Mouse (Mus musculus) yolk sac, embryonic 10.5 days (tissue): ENCODE measurements around the gene Olfr1316.

Experiments used
- DNase-seq: peaks from one replicate; pipeline ENCODE4 v3.0.0-alpha.2; 2017; ENCODE audit warnings: low spot score

Gene Olfr1316

GRCm38 (mm10) chr2:112134877-112135276, at the start of gene Olfr1316:
Gene Olfr1316 (minus strand): TSS chr2:112134977.
- no peak for DNase-seq

DNA sequence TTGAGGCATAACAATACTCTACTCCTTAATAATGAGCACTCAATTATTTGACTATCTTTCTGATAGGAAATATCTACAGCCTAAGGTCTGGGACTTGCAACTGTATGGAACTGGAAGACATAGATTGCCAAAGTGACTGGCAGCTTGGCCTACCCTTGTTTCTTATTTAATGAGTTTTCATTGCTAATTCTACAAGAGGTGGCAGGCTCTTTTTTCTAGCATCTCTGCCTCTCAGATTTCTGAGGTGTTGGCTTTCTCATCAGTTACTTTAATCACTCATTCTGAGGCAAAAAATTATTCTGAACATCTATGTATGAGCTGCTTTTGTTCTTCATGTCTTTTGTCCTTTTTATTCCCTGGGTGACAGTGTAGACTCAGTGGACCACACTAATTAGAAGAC, 19.1 kb upstream of the Olfr1316 start, which contains the start of gene Olfr1318:
Olfr1318 (plus strand) TSS at position 301 of the 400 bp plus-strand sequence.
- DNase-seq: no peak

DNA sequence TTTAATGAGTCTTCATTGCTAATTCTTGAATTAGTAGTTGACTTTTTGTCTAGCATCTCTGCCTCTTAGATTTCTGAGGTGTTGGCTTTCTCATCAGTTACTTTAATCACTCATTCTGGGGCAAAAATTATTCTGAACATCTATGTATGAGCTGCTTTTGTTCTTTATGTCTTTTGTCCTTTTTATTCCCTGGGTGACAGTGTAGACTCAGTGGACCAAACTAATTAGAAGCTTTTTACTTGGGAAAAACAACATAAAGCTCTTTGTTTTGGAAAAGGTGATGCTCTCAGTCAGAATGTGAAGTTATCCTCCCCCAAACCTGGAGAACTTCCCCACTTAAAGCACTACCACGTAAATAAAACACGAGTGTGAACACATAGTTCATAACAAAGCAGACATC, 5.3 kb upstream of the Olfr1316 start, which contains the start of gene Olfr1317:
Olfr1317 (plus strand) TSS at position 301 of the 400 bp plus-strand sequence.
- no peak for DNase-seq

GRCm38 (mm10) chr2:112115340-112115739, 19.4 kb downstream of the Olfr1316 start, which contains the start of gene Olfr1315-ps1:
Gene Olfr1315-ps1 (minus strand): TSS chr2:112115440.
- DNase-seq: no peak

DNA sequence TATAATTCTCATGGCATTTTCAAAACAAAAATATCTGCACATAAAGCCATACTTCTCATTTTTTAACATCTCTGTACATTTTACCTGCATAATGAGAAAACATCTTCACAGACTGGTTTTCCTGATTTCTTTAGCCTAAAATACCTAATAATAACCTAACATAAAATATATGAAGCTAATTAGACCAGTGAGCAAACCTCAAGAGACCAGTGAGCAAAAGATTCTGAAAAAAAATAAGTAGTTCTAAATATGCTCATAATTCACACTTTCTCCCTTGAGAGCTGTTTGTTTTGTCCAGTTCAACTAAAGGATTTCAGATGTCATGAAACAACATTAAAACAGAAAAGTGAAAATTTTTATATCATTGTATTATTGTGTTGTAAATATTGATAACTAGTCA, 38.1 kb downstream of the Olfr1316 start, which contains the start of gene Olfr1314:
Olfr1314 (minus strand) TSS at position 101 of the 400 bp plus-strand sequence.
- DNase-seq: no peak

DNA sequence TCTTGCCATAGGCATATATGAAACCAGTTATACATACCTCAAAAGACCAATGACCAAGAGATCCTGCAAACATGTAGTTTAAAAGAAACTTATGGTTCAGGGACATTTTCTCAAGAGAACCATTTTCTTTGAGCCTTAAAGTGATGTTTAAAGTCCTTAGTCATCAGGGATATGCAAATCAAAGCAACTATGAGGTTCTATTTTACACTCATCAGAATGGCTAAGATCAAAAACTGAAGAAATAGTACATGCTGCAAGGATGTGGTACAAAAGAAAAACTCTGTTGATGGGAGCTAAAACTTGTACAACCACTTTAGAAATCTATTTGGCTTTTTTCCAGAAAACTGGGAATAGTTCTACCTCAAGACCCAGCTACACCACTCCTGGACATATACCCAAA, 57.0 kb downstream of the Olfr1316 start, which contains the start of gene Olfr1313:
Olfr1313 (minus strand) TSS at position 101 of the 400 bp plus-strand sequence.
- DNase-seq: no peak
